Mouse (Mus musculus) lung, embryonic 16.5 days (tissue): ENCODE measurements around the gene Pheta1. TPM values are rescaled to one million over a fixed set of nuclear protein-coding genes. Genes with fewer than 3 reads are reported as not detected.
"Not testable (repeated sequence)": the region's sequence is repeated elsewhere in the genome, so short reads cannot be mapped to it uniquely, and the experiment has no call there.

ENCODE experiments used
- ATAC-seq: fragments of 200-750 bp; cut with Nextera tagmentation; 2 replicates; pipeline ENCODE4 v1.8.0; 2017; ENCODE audit warnings: low read depth, mild to moderate bottlenecking, moderate library complexity
- H3K27ac ChIP-seq: fragments of 300-500 bp; sonication (generic); 2 replicates; pipeline ENCODE4 v1.5.1; 2014; ENCODE audit warnings: mild to moderate bottlenecking, control low read depth, low read length
- H3K27me3 ChIP-seq: fragments of 300-500 bp; sonication (generic); 2 replicates; pipeline ENCODE4 v1.6.1; 2014; ENCODE audit warnings: low read depth, low read length, mixed read lengths; ENCODE audit not compliant: control insufficient read depth, insufficient read depth
- H3K36me3 ChIP-seq: fragments of 300-500 bp; sonication (generic); 2 replicates; pipeline ENCODE4 v1.6.1; 2014; ENCODE audit warnings: low read length; ENCODE audit not compliant: control insufficient read depth, insufficient read depth
- H3K4me1 ChIP-seq: fragments of 300-500 bp; sonication (generic); replicated peaks from 2 replicates; pipeline ENCODE4 v1.6.1; 2014; ENCODE audit warnings: low read length, mixed read lengths; ENCODE audit not compliant: control insufficient read depth, insufficient read depth
- H3K4me2 ChIP-seq: fragments of 300-500 bp; sonication (generic); 2 replicates; pipeline ENCODE4 v1.6.1; 2014; ENCODE audit warnings: low read depth, low read length, control low read depth
- H3K4me3 ChIP-seq: fragments of 300-500 bp; sonication (generic); 2 replicates; pipeline ENCODE4 v1.5.1; 2014; ENCODE audit warnings: mild to moderate bottlenecking, low read length, control low read depth
- H3K9ac ChIP-seq: fragments of 300-500 bp; sonication (generic); 2 replicates; pipeline ENCODE4 v1.6.1; 2014; ENCODE audit warnings: low read length, control low read depth
- H3K9me3 ChIP-seq: fragments of 300-500 bp; sonication (generic); 2 replicates; pipeline ENCODE4 v1.6.1; 2016; ENCODE audit warnings: low read length; ENCODE audit not compliant: control insufficient read depth
- WGBS: fragments of 180-500 bp; shearing (Covaris S2); extraction: QIAGEN DNeasy Blood & Tissue Kit; methylation state at CpG from one replicate; pipeline ENCODE4 v1.1.7; 2014; 5-methylcytosine and 5-hydroxymethylcytosine counted together
- polyA plus RNA-seq: library from polyadenylated mRNA; unstranded; fragments of >200 nt; fragmentation: Nextera tagmentation; extraction: Ambion mirVana; gene quantifications from 2 replicates; pipeline ENCODE4 v1.2.1, GENCODE M21; 2015

The Pheta1 gene
- polyA plus RNA-seq, 1 experiment from 2014 or later = 23.2 TPM

DNA sequence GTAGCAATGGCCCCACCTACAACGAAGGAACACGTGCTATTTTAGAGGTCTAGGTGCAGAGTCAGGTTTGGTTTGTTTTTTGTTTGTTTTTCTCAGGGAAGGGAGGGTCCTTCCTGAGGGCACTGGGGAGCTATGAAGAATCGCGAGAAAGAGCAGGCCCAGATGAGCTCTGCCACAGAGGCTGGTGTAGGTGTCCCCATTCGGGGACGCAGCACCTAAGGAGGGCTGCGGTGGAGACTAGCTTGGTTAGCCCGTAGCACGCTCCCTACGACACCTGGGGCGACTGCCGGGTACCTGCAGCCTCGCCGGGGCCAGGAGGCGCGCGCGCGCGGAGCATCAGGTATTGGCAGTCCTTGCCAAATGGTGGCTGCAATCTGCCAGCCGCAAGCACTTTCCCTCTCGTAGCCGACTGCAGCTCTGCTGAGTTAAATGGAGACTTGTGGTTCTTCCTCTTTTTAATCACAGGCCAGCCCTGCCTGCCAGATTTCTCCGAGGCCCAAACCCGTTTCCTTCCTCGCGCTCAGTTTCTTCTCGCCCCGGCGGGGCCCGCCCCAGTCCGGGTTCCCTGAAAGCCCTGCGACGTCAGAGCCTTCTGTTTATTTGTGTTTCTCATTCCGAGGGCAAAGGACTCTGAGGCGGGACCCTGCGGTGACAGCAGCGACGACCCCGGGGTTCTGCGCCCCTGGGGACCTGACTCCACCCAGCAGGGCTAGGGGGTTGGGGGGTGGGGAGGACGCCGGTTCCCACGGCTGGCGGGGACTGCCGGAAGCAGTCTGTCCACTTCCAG lies 10.2 kb upstream of the Pheta1 start:
- peak overlapping the region; percentile 85 for H3K4me2 ChIP-seq
- H3K9ac ChIP-seq = peak overlapping the region; percentile 70
- peak overlapping the region; percentile 88 for H3K27ac ChIP-seq
- WGBS = 1% methylated on average over 46 of the region's 46 CpGs
- H3K4me3 ChIP-seq = peak overlapping the region; percentile 82
- H3K36me3 ChIP-seq = no peaks in the 10 kb centered on the region
- H3K4me1 ChIP-seq = peaks cover 44% of the 10 kb centered on the region
- no peak for ATAC-seq
- no peaks in the 10 kb centered on the region; the same call in 1 of the 2 replicates for H3K27me3 ChIP-seq
- no peaks in the 10 kb centered on the region for H3K9me3 ChIP-seq

DNA sequence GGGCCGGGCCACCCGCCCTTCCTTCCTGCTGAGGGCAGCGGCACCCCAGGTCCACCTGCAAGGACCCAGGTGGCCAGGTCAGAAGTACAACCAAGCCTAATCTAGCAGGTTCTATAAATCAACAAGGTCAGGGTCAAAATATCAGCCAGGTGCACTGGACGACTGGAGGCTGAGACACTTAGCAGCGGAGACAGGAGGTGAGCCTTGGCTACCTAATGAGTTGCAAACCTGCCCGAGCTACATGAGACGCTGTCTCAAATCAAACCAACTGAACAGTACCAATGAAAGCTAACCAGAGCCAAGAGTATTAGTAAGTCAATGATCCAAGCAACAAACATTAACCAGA lies 9.7 kb upstream of the Pheta1 start:
- no peak for ATAC-seq
- H3K4me1 ChIP-seq = peaks cover 38% of the 10 kb centered on the region
- 27% methylated on average over 7 of the region's 7 CpGs for WGBS

GRCm38 (mm10) chr5:121841516-121841915 lies 7.3 kb upstream of the Pheta1 start:
- peaks cover 24% of the 10 kb centered on the region for H3K4me1 ChIP-seq
- H3K36me3 ChIP-seq = no peaks in the 10 kb centered on the region
- H3K4me2 ChIP-seq = no peak overlapping the region
- no peak overlapping the region for H3K4me3 ChIP-seq
- 89% methylated on average over 9 of the region's 9 CpGs for WGBS
- no peak overlapping the region for H3K9ac ChIP-seq
- ATAC-seq = no peak
- peaks cover 3% of the 10 kb centered on the region; the same call in 1 of the 2 replicates for H3K27me3 ChIP-seq
- H3K27ac ChIP-seq = peak overlapping the region; percentile 66; the same call in 1 of the 2 replicates
- no peaks in the 10 kb centered on the region for H3K9me3 ChIP-seq

More for the DNA sequence above, 9.7 kb upstream of the Pheta1 start:
- no peaks in the 10 kb centered on the region for H3K9me3 ChIP-seq
- H3K4me3 ChIP-seq = peak overlapping the region; percentile 82
- H3K27me3 ChIP-seq = peaks cover 1% of the 10 kb centered on the region; the same call in 1 of the 2 replicates
- peak overlapping the region; percentile 70 for H3K9ac ChIP-seq
- H3K4me2 ChIP-seq = peak overlapping the region; percentile 85
- H3K27ac ChIP-seq = peak overlapping the region; percentile 88
- no peaks in the 10 kb centered on the region for H3K36me3 ChIP-seq

GRCm38 (mm10) chr5:121841973-121842372 lies 6.8 kb upstream of the Pheta1 start:
- H3K9ac ChIP-seq = no peak overlapping the region
- H3K4me2 ChIP-seq = no peak overlapping the region
- no peaks in the 10 kb centered on the region for H3K9me3 ChIP-seq
- H3K4me1 ChIP-seq = peaks cover 24% of the 10 kb centered on the region
- H3K36me3 ChIP-seq = no peaks in the 10 kb centered on the region
- H3K27ac ChIP-seq = peak overlapping the region; percentile 66
- ATAC-seq = no peak
- H3K27me3 ChIP-seq = peaks cover 3% of the 10 kb centered on the region; the same call in 1 of the 2 replicates
- WGBS = 39% methylated on average over 10 of the region's 10 CpGs
- no peak overlapping the region for H3K4me3 ChIP-seq

GRCm38 (mm10) chr5:121842665-121843118 lies 6.1 kb upstream of the Pheta1 start:
- no peaks in the 10 kb centered on the region for H3K9me3 ChIP-seq
- peak overlapping the region; percentile 59 for H3K4me3 ChIP-seq
- peak overlapping the region; percentile 93 for H3K4me2 ChIP-seq
- H3K36me3 ChIP-seq = no peaks in the 10 kb centered on the region
- peaks cover 3% of the 10 kb centered on the region; the same call in 1 of the 2 replicates for H3K27me3 ChIP-seq
- H3K4me1 ChIP-seq = peaks cover 22% of the 10 kb centered on the region
- H3K27ac ChIP-seq = peak overlapping the region; percentile 66
- peak; percentile 69 for ATAC-seq
- under 1% methylated on average over 33 of the region's 33 CpGs for WGBS
- H3K9ac ChIP-seq = peak overlapping the region; percentile 76

DNA sequence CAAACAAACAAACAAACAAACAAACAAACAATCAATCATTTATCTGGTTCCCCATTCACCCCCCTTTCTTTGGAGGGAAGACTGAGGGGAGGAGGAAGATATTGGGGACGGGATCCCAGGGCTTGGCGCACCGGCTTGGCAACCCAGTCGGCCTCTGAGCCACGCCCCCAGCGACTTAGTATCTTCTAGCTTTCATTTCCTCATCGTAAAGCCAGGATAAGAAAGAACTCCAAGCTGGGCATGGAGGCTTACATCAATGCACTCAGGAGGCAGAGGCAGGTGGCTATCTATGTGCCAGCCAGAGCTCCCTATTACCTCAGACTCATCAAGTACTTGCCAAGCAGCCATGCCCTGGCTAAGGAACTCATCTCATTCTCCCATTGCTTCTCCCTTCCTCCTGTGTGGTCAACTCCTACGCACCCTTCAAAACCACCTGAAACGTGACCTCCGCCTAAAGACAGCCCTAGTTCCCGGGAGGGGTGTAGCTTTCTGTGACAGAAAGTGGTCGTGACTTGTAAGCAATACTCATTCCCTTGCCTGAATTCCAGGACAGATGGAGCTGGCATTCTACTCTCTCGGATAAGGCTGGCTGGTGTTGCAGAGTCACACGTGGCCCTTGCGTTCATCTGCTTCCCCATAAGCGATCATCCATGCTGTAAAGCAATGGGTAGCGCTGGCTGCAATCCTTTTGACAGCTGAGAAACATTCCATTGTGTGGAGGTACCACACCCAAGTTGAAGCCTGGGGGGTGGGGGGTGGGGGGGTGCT lies 5.5 kb upstream of the Pheta1 start:
- Histone ChIP-seq H3K4me3 (peak overlapping the region; percentile 59), H3K9me3 (no peaks in the 10 kb centered on the region), H3K9ac (peak overlapping the region; percentile 21; the same call in 1 of the 2 replicates), H3K36me3 (no peaks in the 10 kb centered on the region), H3K27ac (no peak overlapping the region), H3K27me3 (peaks cover 3% of the 10 kb centered on the region; the same call in 1 of the 2 replicates), H3K4me2 (peak overlapping the region; percentile 93), H3K4me1 (peaks cover 18% of the 10 kb centered on the region)
- ATAC-seq = no peak
- 14% methylated on average over 17 of the region's 17 CpGs for WGBS

GRCm38 (mm10) chr5:121845361-121845760 lies 3.4 kb upstream of the Pheta1 start:
- no peak overlapping the region for H3K9ac ChIP-seq

DNA sequence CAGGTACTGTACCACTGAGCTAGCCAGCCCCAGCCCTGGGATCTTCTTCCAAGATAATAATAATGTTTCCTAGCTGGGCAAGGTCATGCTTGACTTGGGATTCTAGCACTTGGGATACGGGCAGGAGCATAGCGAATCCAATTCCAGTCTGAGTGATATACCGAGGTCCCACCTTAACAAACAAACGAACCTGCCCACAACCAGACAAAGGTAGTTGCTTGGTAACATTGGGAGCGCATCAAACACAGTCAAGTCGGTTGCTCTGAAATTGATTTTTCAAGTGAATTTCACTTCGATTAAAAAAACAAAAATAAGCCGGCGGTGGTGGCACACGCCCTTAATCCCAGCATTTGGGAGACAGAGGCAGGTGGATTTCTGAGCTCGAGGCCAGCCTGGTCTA lies 2.5 kb upstream of the Pheta1 start:
- Histone ChIP-seq H3K4me1 (peaks cover 22% of the 10 kb centered on the region), H3K27me3 (peaks cover 3% of the 10 kb centered on the region; the same call in 1 of the 2 replicates), H3K4me3 (no peak overlapping the region), H3K4me2 (no peak overlapping the region), H3K27ac (no peak overlapping the region), H3K36me3 (no peaks in the 10 kb centered on the region), H3K9ac (no peak overlapping the region), H3K9me3 (no peaks in the 10 kb centered on the region)
- no peak for ATAC-seq
- 79% methylated on average over 11 of the region's 11 CpGs for WGBS

More at GRCm38 (mm10) chr5:121845361-121845760, 3.4 kb upstream of the Pheta1 start:
- Histone ChIP-seq H3K36me3 (no peaks in the 10 kb centered on the region), H3K4me2 (no peak overlapping the region), H3K4me3 (no peak overlapping the region), H3K9me3 (no peaks in the 10 kb centered on the region), H3K4me1 (peaks cover 20% of the 10 kb centered on the region), H3K27ac (peak overlapping the region; percentile 49; the same call in 1 of the 2 replicates), H3K27me3 (peaks cover 3% of the 10 kb centered on the region; the same call in 1 of the 2 replicates)
- no peak for ATAC-seq
- 18% methylated on average over 4 of the region's 4 CpGs for WGBS

GRCm38 (mm10) chr5:121847269-121847668 lies 1.5 kb upstream of the Pheta1 start:
- WGBS = 73% methylated on average over 3 of the region's 3 CpGs
- not testable (repeated sequence) for H3K4me3 ChIP-seq, H3K36me3 ChIP-seq, H3K27me3 ChIP-seq, H3K27ac ChIP-seq, H3K9me3 ChIP-seq, H3K4me2 ChIP-seq, H3K9ac ChIP-seq, ATAC-seq
- peaks cover 18% of the 10 kb centered on the region for H3K4me1 ChIP-seq
